Mouse (Mus musculus): Measurements from ENCODE around the gene Tmem262. TPM values are rescaled to one million over a fixed set of nuclear protein-coding genes. Genes with fewer than 3 reads are reported as not detected.

The Tmem262 gene
- polyA plus RNA-seq, 1 experiment from 2014 or later, result not detected

GRCm38 (mm10) chr19:6118677-6119185, 38.9 kb downstream of the Tmem262 start:
- 1% methylated on average over 8 of the region's 8 CpGs for WGBS
- H3K27me3 ChIP-seq (ENCODE audit: low read depth, poor library complexity, severe bottlenecking), result no peaks in the 10 kb centered on the region
- H3K9me3 ChIP-seq (replicated peaks), result no peaks in the 10 kb centered on the region
- H3K4me3 ChIP-seq, result peak overlapping the region; percentile 72
- no peak for DNase-seq (ENCODE audit: low spot score)
- H3K4me1 ChIP-seq, result peaks cover 35% of the 10 kb centered on the region
- H3K27ac ChIP-seq (replicated peaks), result peak overlapping the region; percentile 95
- peaks cover 35% of the 10 kb centered on the region for H3K36me3 ChIP-seq

- Histone ChIP-seq H3K27me3 (ENCODE audit: low read depth, poor library complexity, severe bottlenecking) (no peaks in the 10 kb centered on the region), H3K4me3 (no peak overlapping the region), H3K36me3 (peaks cover 5% of the 10 kb centered on the region), H3K27ac (replicated peaks) (no peak overlapping the region), H3K4me1 (peaks cover 29% of the 10 kb centered on the region), H3K9me3 (replicated peaks) (no peaks in the 10 kb centered on the region)
- DNase-seq (ENCODE audit: low spot score), result no peak
- WGBS, result 40% methylated on average over 19 of the region's 19 CpGs
These were observed 41.9 kb downstream of the Tmem262 start for GRCm38 (mm10) chr19:6121761-6122160.

- H3K27me3 ChIP-seq (ENCODE audit: low read depth, poor library complexity, severe bottlenecking), result no peaks in the 10 kb centered on the region
- no peak overlapping the region for H3K4me3 ChIP-seq
- peaks cover 27% of the 10 kb centered on the region for H3K4me1 ChIP-seq
- WGBS, result 83% methylated on average over 8 of the region's 8 CpGs
- peaks cover 4% of the 10 kb centered on the region for H3K36me3 ChIP-seq
- H3K9me3 ChIP-seq (replicated peaks), result no peaks in the 10 kb centered on the region
- no peak for DNase-seq (ENCODE audit: low spot score)
- H3K27ac ChIP-seq (replicated peaks), result peak overlapping the region; percentile 28; the same call in 1 of the 2 replicates
These were observed 43.5 kb downstream of the Tmem262 start for GRCm38 (mm10) chr19:6123330-6123729.

- Histone ChIP-seq H3K27ac (replicated peaks) (no peak overlapping the region), H3K36me3 (peaks cover 4% of the 10 kb centered on the region), H3K9me3 (replicated peaks) (no peaks in the 10 kb centered on the region), H3K4me3 (no peak overlapping the region), H3K27me3 (ENCODE audit: low read depth, poor library complexity, severe bottlenecking) (no peaks in the 10 kb centered on the region), H3K4me1 (peaks cover 19% of the 10 kb centered on the region)
- 73% methylated on average over 2 of the region's 2 CpGs for WGBS
- DNase-seq (ENCODE audit: low spot score), result no peak
These were observed 45.1 kb downstream of the Tmem262 start for GRCm38 (mm10) chr19:6124898-6125297.

- Histone ChIP-seq H3K4me3 (peak overlapping the region; percentile 9; the same call in 1 of the 2 replicates), H3K27me3 (ENCODE audit: low read depth, poor library complexity, severe bottlenecking) (no peaks in the 10 kb centered on the region), H3K4me1 (peaks cover 19% of the 10 kb centered on the region), H3K9me3 (replicated peaks) (no peaks in the 10 kb centered on the region), H3K27ac (replicated peaks) (no peak overlapping the region), H3K36me3 (no peaks in the 10 kb centered on the region; the same call in 1 of the 2 replicates)
- 20% methylated on average over 4 of the region's 4 CpGs for WGBS
- peak; percentile 35 for DNase-seq (ENCODE audit: low spot score)
These were observed 46.5 kb downstream of the Tmem262 start for GRCm38 (mm10) chr19:6126289-6126688.

GRCm38 (mm10) chr19:6126789-6127580, 47.2 kb downstream of the Tmem262 start:
- Histone ChIP-seq H3K4me1 (peaks cover 14% of the 10 kb centered on the region), H3K4me3 (peak overlapping the region; percentile 61), H3K27me3 (ENCODE audit: low read depth, poor library complexity, severe bottlenecking) (no peaks in the 10 kb centered on the region), H3K9me3 (replicated peaks) (no peaks in the 10 kb centered on the region), H3K27ac (replicated peaks) (peak overlapping the region; percentile 80; the same call in 1 of the 2 replicates), H3K36me3 (no peaks in the 10 kb centered on the region; the same call in 1 of the 2 replicates)
- WGBS, result 78% methylated on average over 10 of the region's 10 CpGs
- no peak for DNase-seq (ENCODE audit: low spot score)

- DNase-seq (ENCODE audit: low spot score), result peak; percentile 90
- WGBS, result under 1% methylated on average over 32 of the region's 32 CpGs
These were observed 48.0 kb downstream of the Tmem262 start, which contains the start of gene Snx15 for GRCm38 (mm10) chr19:6127760-6128341. Gene Snx15 (minus strand): TSS chr19:6128304.

More at GRCm38 (mm10) chr19:6127760-6128341, 48.0 kb downstream of the Tmem262 start, which contains the start of gene Snx15:
- H3K27me3 ChIP-seq (ENCODE audit: low read depth, poor library complexity, severe bottlenecking), result no peaks in the 10 kb centered on the region
- H3K4me1 ChIP-seq, result peaks cover 13% of the 10 kb centered on the region
- peak within 1 kb of the TSS; percentile 80 for H3K27ac ChIP-seq (replicated peaks)
- no peaks in the 10 kb centered on the region for H3K36me3 ChIP-seq
- peak within 1 kb of the TSS; percentile 61 for H3K4me3 ChIP-seq
- no peaks in the 10 kb centered on the region for H3K9me3 ChIP-seq (replicated peaks)

Small RNAs within 50 kb of the gene (microRNA-seq; reads per million reads assigned to microRNA genes)
- 4.2 reads per million, percentile 9 among the genes with 10 or more reads in this experiment for gene Mir6988

Other genes starting within 250 kb of the Tmem262 start
- gene Frmd8, start 204.8 kb upstream of the Tmem262 start, polyA plus RNA-seq (2016; fragmentation: Nextera tagmentation; extraction: Ambion mirVana), result 33.8 and 34.9 TPM in 2 replicates
- gene Slc25a45, start 202.2 kb upstream of the Tmem262 start, polyA plus RNA-seq (2016; fragmentation: Nextera tagmentation; extraction: Ambion mirVana), result 2.3 and 2.6 TPM in 2 replicates
- 9.5 and 10.8 TPM in 2 replicates for gene Tigd3, start 185.9 kb upstream of the Tmem262 start, polyA plus RNA-seq (2016; fragmentation: Nextera tagmentation; extraction: Ambion mirVana)
- gene Dpf2, start 167.0 kb upstream of the Tmem262 start, polyA plus RNA-seq (2016; fragmentation: Nextera tagmentation; extraction: Ambion mirVana), result 242 and 245 TPM in 2 replicates
- 1.8 and 2.2 TPM in 2 replicates for gene Cdc42ep2, start 155.2 kb upstream of the Tmem262 start, polyA plus RNA-seq (2016; fragmentation: Nextera tagmentation; extraction: Ambion mirVana)
- 97.3 and 110 TPM in 2 replicates for gene Pola2, start 115.8 kb upstream of the Tmem262 start, polyA plus RNA-seq (2016; fragmentation: Nextera tagmentation; extraction: Ambion mirVana)
- gene Slc22a20, start 93.9 kb upstream of the Tmem262 start, polyA plus RNA-seq (2016; fragmentation: Nextera tagmentation; extraction: Ambion mirVana), result not detected in 2 replicates
- gene Capn1, start 64.1 kb upstream of the Tmem262 start, polyA plus RNA-seq (2016; fragmentation: Nextera tagmentation; extraction: Ambion mirVana), result 4.1 and 4.3 TPM in 2 replicates
- 35.0 and 35.8 TPM in 2 replicates for gene Syvn1, start 33.5 kb upstream of the Tmem262 start, polyA plus RNA-seq (2016; fragmentation: Nextera tagmentation; extraction: Ambion mirVana)
- 85.3 and 88.4 TPM in 2 replicates for gene Mrpl49, start 22.2 kb upstream of the Tmem262 start, polyA plus RNA-seq (2016; fragmentation: Nextera tagmentation; extraction: Ambion mirVana)
- 711 and 835 TPM in 2 replicates for gene Fau, start 22.2 kb upstream of the Tmem262 start, polyA plus RNA-seq (2016; fragmentation: Nextera tagmentation; extraction: Ambion mirVana)
- gene Znhit2, start 18.8 kb upstream of the Tmem262 start, polyA plus RNA-seq (2016; fragmentation: Nextera tagmentation; extraction: Ambion mirVana), result 36.6 and 37.2 TPM in 2 replicates
- gene Tm7sf2, start 11.7 kb upstream of the Tmem262 start, polyA plus RNA-seq (2016; fragmentation: Nextera tagmentation; extraction: Ambion mirVana), result 37.3 and 41.9 TPM in 2 replicates
- gene Vps51, start 2.8 kb upstream of the Tmem262 start, polyA plus RNA-seq (2016; fragmentation: Nextera tagmentation; extraction: Ambion mirVana), result 68.0 and 77.3 TPM in 2 replicates
- gene Gm28374, start 2.2 kb downstream of the Tmem262 start, polyA plus RNA-seq (2016; fragmentation: Nextera tagmentation; extraction: Ambion mirVana), result 2.4 and 3.1 TPM in 2 replicates
- 76.1 and 85.2 TPM in 2 replicates for gene Zfpl1, start 4.9 kb downstream of the Tmem262 start, polyA plus RNA-seq (2016; fragmentation: Nextera tagmentation; extraction: Ambion mirVana)
- gene Cdca5, start 5.0 kb downstream of the Tmem262 start, polyA plus RNA-seq (2016; fragmentation: Nextera tagmentation; extraction: Ambion mirVana), result 70.2 and 75.4 TPM in 2 replicates
- 0.42 and 0.51 TPM in 2 replicates for gene AC131692.1, start 14.4 kb downstream of the Tmem262 start, polyA plus RNA-seq (2016; fragmentation: Nextera tagmentation; extraction: Ambion mirVana)
- 0.72 and 0.99 TPM in 2 replicates for gene Naaladl1, start 25.7 kb downstream of the Tmem262 start, polyA plus RNA-seq (2016; fragmentation: Nextera tagmentation; extraction: Ambion mirVana)
- 61.8 and 70.0 TPM in 2 replicates for gene Sac3d1, start 38.6 kb downstream of the Tmem262 start, polyA plus RNA-seq (2016; fragmentation: Nextera tagmentation; extraction: Ambion mirVana)
- 24.0 and 28.9 TPM in 2 replicates for gene Snx15, start 48.3 kb downstream of the Tmem262 start, polyA plus RNA-seq (2016; fragmentation: Nextera tagmentation; extraction: Ambion mirVana)
- not detected in 2 replicates for gene Batf2, start 61.0 kb downstream of the Tmem262 start, polyA plus RNA-seq (2016; fragmentation: Nextera tagmentation; extraction: Ambion mirVana)
- gene Arl2, start 61.5 kb downstream of the Tmem262 start, polyA plus RNA-seq (2016; fragmentation: Nextera tagmentation; extraction: Ambion mirVana), result 118 and 124 TPM in 2 replicates
- gene Majin, start 104.4 kb downstream of the Tmem262 start, polyA plus RNA-seq (2016; fragmentation: Nextera tagmentation; extraction: Ambion mirVana), result not detected in 2 replicates
- gene Gpha2, start 146.3 kb downstream of the Tmem262 start, polyA plus RNA-seq (2016; fragmentation: Nextera tagmentation; extraction: Ambion mirVana), result not detected in 2 replicates
- 31.7 and 42.8 TPM in 2 replicates for gene Ppp2r5b, start 155.8 kb downstream of the Tmem262 start, polyA plus RNA-seq (2016; fragmentation: Nextera tagmentation; extraction: Ambion mirVana)
- 10.1 and 13.4 TPM in 2 replicates for gene Atg2a, start 161.6 kb downstream of the Tmem262 start, polyA plus RNA-seq (2016; fragmentation: Nextera tagmentation; extraction: Ambion mirVana)
- gene Ehd1, start 196.7 kb downstream of the Tmem262 start, polyA plus RNA-seq (2016; fragmentation: Nextera tagmentation; extraction: Ambion mirVana), result 81.6 and 93.5 TPM in 2 replicates
- 0.11 and 0.15 TPM in 2 replicates for gene Cdc42bpg, start 226.4 kb downstream of the Tmem262 start, polyA plus RNA-seq (2016; fragmentation: Nextera tagmentation; extraction: Ambion mirVana)

All from midbrain, embryonic 10.5 days (tissue).